In the genomic region with DNA sequence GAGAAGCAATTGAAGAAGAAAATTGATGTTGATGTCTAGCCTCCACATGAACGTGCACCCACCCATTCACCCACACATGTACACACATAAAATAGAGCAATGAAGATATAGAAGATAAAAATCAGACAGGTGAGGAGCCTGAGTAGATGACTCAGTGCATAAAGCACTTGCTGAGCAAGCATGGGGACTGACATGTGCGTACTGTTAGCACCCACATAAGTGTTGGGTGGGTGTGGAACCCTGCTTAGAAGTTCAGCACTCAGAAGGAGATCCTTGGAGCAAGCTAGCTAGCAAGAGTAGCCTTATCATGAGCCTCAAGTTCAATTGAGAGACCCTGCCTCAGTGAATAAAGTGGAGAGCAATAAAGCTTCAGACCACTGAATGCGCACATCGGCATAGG, we compare ENCODE assay signal across 17 mouse cellular contexts.
"Had no signal": no experiment of that assay in that cellular context is flagged by ENCODE, and none has a peak within 500 bp of the region (broad histone marks: within the 10 kb centered on the region; RNA-seq: fewer than 3 reads in every experiment).

No protein-coding gene starts in this region.

- ATAC-seq: liver, embryonic 12.5 days; liver, postnatal 0 days; lung, postnatal 0 days; midbrain, embryonic 13.5 days; midbrain, embryonic 15.5 days; midbrain, embryonic 16.5 days had no signal

- DNase-seq: left cerebral cortex, postnatal 4 days; liver; liver, embryonic 13.5 days; liver, postnatal 0 days; lung, adult 18-20 months; lung, adult 2 months; lung, embryonic 14.5 days; lung, postnatal 10 days; lung, postnatal 14 days; lung, postnatal 36 days; lung, postnatal 4 days; midbrain, embryonic 14.5 days had no signal
